Mouse (Mus musculus) testis, postnatal 10 days (tissue): ENCODE results near the gene Dbndd1.
A peak's percentile ranks its signal among the peaks of the same experiment; 100 is the strongest.
"Not testable (repeated sequence)": the region's sequence is repeated elsewhere in the genome, so short reads cannot be mapped to it uniquely, and the experiment has no call there.

ENCODE experiments used
- DNase-seq: peaks from one replicate; pipeline ENCODE4 v3.0.0; 2021; ENCODE audit warnings: low spot score

Gene Dbndd1

GRCm38 (mm10) chr8:123514781-123515539 lies at the start of gene Dbndd1:
Dbndd1 (minus strand) TSS chr8:123515463.
- peak; percentile 80 for DNase-seq

- not testable (repeated sequence) for DNase-seq
Measured at GRCm38 (mm10) chr8:123564221-123564620, 49.0 kb upstream of the Dbndd1 start.

GRCm38 (mm10) chr8:123537641-123538040 lies 22.4 kb upstream of the Dbndd1 start:
- peak; percentile 61 for DNase-seq

GRCm38 (mm10) chr8:123536990-123537380 lies 21.7 kb upstream of the Dbndd1 start:
- DNase-seq: no peak

GRCm38 (mm10) chr8:123536242-123536989 lies 21.2 kb upstream of the Dbndd1 start:
- DNase-seq: no peak

- DNase-seq: no peak
Measured at GRCm38 (mm10) chr8:123527720-123528489, 12.6 kb upstream of the Dbndd1 start.

- DNase-seq: not testable (repeated sequence)
Measured at GRCm38 (mm10) chr8:123520048-123520447, 4.8 kb upstream of the Dbndd1 start.

- DNase-seq: peak; percentile 92
Measured at GRCm38 (mm10) chr8:123518667-123519066, 3.4 kb upstream of the Dbndd1 start, which contains the start of gene Gas8. Gas8 (plus strand) TSS chr8:123518834.

- no peak for DNase-seq
Measured at GRCm38 (mm10) chr8:123518172-123518571, 2.9 kb upstream of the Dbndd1 start.

- peak; percentile 76 for DNase-seq
Measured at GRCm38 (mm10) chr8:123516596-123516995, 1.3 kb upstream of the Dbndd1 start.

GRCm38 (mm10) chr8:123515540-123515897 lies 256 bp upstream of the Dbndd1 start:
- no peak for DNase-seq

- no peak for DNase-seq
Measured at GRCm38 (mm10) chr8:123514136-123514535, 1.1 kb downstream of the Dbndd1 start.

- no peak for DNase-seq
Measured at GRCm38 (mm10) chr8:123510819-123511218, 4.4 kb downstream of the Dbndd1 start.

GRCm38 (mm10) chr8:123507153-123507552 lies 8.1 kb downstream of the Dbndd1 start:
- no peak for DNase-seq

GRCm38 (mm10) chr8:123505695-123506094 lies 9.6 kb downstream of the Dbndd1 start:
- DNase-seq: no peak

GRCm38 (mm10) chr8:123505267-123505666 lies 10.0 kb downstream of the Dbndd1 start:
- no peak for DNase-seq

- no peak for DNase-seq
Measured at GRCm38 (mm10) chr8:123504591-123505195, 10.6 kb downstream of the Dbndd1 start.

GRCm38 (mm10) chr8:123503801-123504467 lies 11.3 kb downstream of the Dbndd1 start:
- no peak for DNase-seq

GRCm38 (mm10) chr8:123502192-123502591 lies 13.1 kb downstream of the Dbndd1 start:
- no peak for DNase-seq

- no peak for DNase-seq
Measured at GRCm38 (mm10) chr8:123499556-123499955, 15.7 kb downstream of the Dbndd1 start.

GRCm38 (mm10) chr8:123498963-123499362 lies 16.3 kb downstream of the Dbndd1 start:
- DNase-seq: no peak

GRCm38 (mm10) chr8:123497699-123498098 lies 17.6 kb downstream of the Dbndd1 start:
- DNase-seq: no peak
